Mouse (Mus musculus) skeletal muscle tissue, adult 2 months (tissue): Measurements from ENCODE around the gene Samd4b.
"Not testable (repeated sequence)": the region's sequence is repeated elsewhere in the genome, so short reads cannot be mapped to it uniquely, and the experiment has no call there.

Source experiments
- DNase-seq: peaks from one replicate; pipeline ENCODE4 v3.0.0-alpha.2; 2012; ENCODE audit warnings: low read depth, low spot score

Gene Samd4b

DNA sequence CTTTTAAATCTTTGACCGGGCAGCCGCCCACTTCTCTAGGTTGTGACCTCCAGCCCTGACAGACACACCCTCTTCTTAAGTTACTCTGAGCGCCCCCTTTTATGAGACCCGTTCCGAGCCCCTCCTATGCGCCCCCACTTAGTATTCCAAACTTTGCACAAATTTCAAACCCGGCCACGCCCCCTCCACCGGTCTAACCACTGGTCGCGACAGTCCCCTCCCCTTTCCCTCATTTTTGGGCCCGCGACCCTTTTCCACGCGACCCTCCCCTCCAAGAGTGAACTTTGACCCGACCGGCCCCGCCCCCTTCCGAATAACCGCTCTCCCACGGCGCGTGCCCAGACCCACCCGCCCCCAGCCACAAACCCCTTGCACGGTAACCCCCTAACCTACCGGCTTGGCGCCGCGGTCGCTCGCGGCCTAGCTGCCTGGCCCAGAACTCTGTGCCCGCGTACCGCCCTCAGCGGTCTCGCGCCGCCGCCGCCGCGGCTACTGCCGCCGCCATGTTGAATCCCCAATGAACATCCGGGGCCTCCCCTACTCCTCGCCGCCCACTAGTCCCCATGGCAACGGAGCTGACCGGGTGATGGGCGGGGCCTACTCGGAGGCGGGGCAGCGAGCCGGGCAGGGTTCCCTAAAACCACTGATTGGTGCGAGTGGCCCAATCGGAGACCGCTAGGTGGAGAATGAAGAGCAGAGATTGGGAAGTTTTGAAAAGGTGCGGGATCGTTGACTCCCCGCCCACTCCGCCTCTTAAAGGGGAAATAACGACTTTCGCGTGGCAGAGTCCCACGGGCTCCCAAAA is at the start of gene Samd4b, which contains the start of gene Pak4:
TSS of gene Samd4b (minus strand) at position 503 of the 805 bp plus-strand sequence.
TSS of gene Pak4 (minus strand) at position 544 of the 805 bp plus-strand sequence.
- DNase-seq, result peak; percentile 97

- DNase-seq, result no peak
Measured at GRCm38 (mm10) chr7:28647016-28647415, 49.1 kb upstream of the Samd4b start.

DNA sequence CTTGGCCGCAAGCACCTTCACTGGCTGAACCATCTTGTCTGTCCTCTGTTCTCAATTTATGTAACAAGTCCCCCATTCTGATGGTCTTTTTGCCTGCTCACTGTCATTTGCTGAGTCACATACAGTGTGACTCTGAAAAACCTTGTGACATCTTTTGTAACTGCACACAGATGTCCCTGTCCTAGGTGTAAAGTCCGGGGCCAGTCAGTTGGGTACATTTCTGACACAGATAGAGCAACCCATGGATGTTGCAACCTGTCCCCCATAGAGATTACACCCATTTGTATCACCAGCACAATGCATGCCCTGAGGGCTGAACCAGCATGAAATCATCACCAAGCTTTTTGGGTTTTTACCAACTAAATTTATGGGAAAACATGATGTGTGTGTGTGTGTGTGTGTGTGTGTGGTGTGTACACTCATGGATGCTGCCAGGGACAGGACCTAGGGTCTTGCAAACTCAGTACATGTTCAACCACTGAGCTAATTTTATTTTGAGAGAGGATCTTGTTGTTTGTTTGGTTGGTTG is 48.1 kb upstream of the Samd4b start:
- no peak for DNase-seq

- DNase-seq, result no peak
Measured at GRCm38 (mm10) chr7:28645366-28645765, 47.4 kb upstream of the Samd4b start.

- DNase-seq, result no peak
Measured at GRCm38 (mm10) chr7:28641546-28641945, 43.6 kb upstream of the Samd4b start.

DNA sequence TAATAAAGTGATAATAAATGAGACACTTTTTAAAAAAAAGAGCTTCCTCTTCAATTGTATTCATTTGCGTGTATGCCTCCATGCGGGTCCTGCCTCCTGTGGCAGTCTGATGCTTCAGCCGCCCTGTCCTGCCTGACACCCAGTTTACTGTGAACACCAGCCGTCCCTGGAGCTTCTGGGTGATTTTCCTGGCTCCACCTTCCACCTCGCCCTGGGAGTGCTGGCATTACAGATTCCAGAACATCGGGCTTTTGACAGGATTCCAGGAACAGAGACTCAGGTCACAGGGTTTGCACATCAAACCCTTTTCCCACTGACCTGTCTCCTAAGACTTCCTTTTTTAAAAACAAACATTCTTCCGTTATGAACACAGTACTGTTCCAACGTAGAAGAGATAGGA is 39.6 kb upstream of the Samd4b start:
- DNase-seq, result no peak

DNA sequence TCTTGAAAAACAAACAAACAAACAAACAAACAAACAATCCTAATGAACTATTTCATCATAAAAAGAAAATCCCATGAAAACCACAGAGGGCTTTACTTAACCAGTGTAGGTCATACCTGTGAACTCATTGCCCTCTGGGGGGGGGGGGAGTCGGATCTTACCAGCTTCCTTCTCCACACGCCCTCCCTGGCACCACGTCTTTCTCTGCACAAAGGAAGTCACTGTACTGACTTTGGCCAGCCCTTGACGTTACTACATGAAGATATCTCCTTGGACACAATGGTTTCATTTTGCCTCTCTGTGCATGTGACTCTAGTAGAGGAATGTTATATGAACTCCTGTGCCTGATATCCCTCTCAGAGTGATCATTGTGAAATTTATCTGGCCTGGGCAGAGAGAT is 36.2 kb upstream of the Samd4b start:
- no peak for DNase-seq

DNA sequence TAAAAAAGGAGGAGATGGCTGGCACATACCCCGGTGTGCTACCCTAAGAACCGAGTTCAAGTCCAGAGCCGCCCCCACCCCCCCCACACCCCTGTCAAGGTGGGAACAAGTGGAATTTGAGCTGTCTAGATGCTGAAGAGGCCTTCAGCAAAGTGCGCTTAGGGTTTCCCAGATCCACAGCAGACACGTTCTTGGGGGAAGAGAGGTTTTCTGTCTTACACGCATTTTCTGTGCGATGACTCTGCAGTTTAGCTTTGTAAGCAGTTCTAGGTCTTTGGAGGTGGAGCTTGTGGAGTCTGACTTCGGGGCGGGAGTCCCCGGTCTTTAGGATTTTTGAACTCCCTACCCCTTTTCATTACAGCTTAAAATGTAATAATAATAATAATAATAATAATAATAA is 33.1 kb upstream of the Samd4b start, which contains the start of gene Acp7:
TSS of gene Acp7 (minus strand) at position 260 of the 400 bp plus-strand sequence.
- no peak for DNase-seq

DNA sequence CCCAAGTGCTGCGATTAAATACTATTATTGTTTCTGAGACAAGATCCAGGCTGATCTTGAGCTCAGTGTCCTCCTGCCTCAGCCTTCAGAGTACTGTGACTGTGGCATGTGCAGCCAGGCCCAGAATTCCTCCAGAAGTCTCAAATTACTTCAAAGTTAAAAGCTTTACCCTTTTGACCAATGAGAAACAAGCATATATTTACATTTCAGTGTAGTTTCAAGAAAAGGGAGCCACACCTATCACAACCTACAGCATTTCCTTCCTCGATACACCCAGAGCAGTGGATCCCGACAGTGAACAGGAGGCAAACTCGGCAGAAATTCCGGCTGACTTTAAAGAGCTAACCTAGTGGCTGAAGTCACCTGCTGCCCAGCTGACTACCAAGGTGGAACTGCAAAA is 26.8 kb upstream of the Samd4b start:
- DNase-seq, result no peak

DNA sequence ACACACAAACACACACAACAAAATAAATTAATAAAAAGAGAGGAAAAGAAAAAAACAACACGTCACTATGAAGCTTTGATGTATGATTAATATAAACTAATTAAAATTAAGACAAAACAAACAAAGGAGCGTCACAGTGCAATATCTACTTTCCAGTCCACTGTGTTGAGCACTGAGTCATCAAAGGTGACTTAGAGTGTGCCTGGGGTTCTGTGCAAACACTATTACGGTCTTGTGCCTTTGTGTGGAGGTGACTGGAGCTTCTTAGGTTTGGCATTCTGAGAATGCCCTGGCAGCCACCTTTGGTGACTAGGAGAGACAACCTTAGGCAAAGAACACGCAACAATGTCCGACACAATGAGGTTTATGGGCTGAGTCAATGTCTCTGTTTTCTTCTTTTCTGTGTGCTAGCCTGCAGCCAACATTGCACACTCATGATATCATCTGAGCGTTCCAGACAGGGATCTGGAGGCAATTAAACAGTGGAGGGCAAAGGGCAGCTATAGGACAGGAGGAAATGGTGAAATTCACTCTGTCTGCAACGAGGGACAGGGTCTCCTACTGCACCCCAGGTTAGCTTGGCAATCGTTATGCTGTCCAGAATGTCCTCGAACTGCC is 21.3 kb upstream of the Samd4b start:
- no peak for DNase-seq

DNA sequence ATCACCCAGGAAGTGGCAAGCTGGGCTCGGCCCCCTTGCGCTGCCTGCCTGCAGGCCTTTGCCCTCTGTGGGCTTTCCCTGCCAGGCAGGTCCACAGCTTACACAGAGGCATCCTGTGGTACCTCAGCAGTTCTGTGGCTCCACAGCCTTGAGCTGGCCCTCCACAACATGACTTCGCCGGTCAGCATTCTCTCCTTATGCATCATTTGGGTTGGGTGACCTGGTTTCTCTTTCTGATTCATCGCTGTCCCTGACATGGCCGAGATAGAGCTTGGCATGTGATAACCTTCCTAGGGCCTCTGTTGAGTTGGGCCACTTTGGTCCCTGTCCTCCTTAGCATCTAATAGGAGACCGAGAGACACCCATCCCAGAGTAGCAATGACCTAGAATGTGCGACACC is 8.0 kb upstream of the Samd4b start:
- DNase-seq, result no peak

- DNase-seq, result not testable (repeated sequence)
Measured at GRCm38 (mm10) chr7:28603788-28604187, 5.8 kb upstream of the Samd4b start.

DNA sequence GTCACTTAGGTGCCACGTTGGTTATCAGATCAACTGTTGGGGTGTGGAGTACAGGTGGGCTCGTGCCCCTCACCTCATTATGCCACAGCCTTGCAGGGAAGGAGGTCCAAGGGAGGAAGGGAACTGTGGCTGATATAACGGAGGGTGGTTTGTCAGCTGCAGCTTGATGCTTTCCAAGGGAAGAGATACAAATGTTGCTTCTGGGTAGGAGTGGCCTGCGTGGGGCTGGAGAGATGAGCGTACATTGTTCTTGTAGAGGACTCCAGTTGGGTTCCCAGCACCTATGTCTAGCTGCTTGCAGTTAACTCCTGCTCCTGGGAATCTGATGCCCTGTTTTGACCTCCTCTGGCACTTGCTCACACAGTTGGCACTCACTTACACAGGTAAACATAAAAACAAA is 5.2 kb upstream of the Samd4b start:
- no peak for DNase-seq

- no peak for DNase-seq
Measured at GRCm38 (mm10) chr7:28601668-28602067, 3.7 kb upstream of the Samd4b start.

DNA sequence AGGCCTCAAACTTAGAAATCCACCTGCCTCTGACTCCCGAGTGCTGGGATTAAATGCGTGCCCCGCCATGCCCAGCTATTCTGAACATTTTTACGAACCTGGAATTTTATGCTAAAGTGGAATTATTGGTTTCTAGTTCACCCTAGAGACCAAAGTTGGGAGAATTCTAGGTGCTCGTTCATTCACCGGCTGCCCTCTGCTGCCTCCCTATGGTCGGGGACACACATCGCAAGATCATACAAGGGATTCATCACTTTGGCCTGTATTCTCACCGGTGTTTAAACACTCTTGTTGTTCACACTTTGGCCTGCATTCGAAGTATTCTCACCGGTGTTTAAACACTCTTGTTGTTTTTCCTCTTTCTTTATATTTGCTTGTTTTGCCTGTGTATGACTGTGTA is 3.1 kb upstream of the Samd4b start:
- DNase-seq, result peak; percentile 37

DNA sequence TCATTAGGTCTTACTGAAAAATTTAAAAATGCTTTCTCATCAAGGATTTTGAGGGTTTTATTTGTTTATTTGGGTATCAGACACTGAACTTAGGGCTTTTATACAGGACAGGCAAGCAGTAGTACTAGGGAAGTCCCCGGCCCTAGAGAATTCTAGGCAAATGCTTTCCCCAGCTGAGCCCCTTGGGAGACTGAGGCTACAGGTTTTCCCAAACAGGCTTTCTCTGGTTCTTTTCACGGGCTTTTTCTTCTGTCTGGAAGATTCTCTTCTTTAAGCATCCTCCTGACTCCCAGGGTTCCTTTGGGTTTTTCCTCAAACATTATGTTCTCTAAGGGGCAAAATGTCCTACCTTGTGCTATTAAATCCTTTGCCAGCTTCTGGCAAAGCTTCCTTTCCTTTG is 1.0 kb upstream of the Samd4b start:
- DNase-seq, result no peak

DNA sequence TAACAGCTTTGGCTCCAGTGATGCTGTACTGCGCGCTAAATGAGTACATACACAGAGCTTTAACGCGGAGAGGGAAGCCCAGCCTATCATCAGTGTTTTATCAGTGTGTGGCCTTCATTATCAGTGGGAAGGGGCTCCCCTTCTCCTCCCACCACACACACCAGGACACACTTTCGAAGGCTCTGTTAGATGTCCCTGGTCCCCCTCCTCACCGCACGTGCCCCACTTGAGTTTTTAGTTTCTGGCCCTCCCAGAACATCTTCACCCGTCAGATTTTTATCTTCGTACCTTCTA is 720 bp downstream of the Samd4b start:
- no peak for DNase-seq

DNA sequence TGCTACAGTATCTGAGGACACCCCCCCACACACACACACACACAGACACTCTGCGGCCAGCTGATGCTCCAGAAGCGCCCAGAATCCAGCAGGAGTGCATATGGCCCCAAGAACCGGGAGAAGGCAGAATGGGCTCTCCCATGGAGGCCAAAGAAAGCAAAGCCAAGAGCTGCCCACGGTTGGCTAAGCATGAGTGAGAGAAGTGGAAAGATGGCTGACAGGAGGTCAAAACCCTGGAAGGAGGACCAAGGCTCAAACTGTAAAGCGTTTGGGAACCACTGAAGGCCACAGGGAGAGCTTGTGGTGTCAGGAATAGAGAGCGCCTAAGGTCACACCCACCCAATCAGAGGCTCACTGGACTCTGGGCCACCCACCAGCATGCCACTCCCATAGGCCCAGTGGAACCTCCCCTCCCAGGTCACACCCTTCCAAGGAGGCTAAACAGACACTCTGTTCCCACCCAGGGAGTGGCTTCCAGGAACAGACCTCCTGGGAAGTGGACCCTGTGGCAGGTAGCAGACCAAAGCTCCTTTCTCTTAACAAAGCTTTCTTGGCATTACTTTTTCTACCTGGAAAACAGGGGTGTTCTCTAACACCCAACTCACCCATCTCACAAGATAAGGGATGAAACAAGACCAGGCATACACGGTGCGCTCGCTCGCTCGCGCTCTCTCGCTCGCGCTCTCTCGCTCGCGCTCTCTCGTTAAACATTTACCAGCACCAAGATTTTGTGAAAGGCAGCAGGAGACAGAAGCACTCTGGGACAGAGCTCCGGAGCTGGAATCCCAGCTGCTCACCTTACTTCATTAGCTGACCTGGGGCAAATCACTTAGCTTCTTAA is 1.3 kb downstream of the Samd4b start:
- no peak for DNase-seq

GRCm38 (mm10) chr7:28595751-28596435 is 2.1 kb downstream of the Samd4b start:
- DNase-seq, result no peak

DNA sequence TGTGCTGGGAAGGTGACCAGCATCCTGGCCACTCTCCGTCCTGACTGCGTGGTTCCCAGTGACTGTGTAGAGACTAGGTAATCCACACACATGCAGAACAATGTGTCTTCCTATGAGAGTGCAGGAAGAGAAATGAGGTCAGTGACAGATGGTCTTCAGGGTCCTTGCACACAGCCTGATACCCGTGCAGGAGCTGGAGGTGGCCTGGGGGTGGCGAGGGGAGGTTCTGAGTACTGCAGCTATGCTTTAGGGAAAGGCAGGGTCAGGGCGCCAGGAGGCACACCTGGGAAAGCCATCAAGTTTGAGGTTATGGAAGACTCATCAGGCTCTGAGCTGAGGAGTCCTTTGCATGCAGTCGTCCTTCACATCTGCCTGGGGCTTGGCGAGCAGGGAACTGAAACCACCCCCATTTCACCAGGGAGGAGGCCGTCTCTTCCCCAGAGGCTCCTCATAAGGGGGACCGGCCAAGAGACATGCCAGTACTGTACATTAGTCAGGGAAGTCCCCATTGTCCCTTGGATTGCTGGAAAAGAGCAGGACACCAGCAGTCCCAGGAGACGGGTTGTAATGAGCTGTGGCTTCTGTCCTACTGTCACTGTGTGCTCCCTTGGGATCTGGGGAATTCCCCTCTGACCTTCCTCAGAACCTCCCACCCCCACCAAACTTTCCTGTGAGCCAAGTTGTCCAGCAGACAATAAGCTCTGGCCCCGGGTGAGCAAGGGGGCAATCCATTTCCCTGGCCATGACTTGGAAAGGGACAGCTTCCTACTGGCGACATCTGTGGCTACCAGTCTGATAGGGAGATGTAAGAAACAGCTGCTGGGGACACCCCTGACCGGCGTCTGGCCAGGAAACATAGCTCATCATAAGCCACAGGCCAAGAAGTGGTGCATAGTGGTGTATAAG is 4.5 kb downstream of the Samd4b start:
- peak; percentile 45 for DNase-seq

DNA sequence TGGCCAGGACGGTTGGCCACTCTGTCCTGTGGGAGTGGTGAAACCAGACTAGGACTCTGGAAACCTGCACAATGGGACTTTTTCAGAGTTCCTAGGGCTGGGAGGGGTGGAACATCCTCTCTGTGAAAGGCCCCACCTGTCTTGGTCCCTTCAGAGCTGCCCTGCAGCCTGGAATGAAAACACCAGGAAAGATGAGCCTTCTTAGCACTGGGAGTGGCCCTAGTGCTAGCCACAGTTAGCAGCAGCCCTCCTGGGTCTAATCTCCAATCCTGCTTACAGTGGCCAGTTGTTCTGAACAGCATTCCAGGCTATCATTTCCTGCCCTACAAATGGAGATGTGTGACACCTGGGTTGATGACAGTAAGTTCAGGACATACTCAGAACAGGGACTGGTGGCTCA is 6.1 kb downstream of the Samd4b start:
- DNase-seq, result no peak
